Mouse (Mus musculus) frontal cortex, adult 2 months (tissue): ENCODE data around the gene Phldb1. TPM values are rescaled to one million over a fixed set of nuclear protein-coding genes. Genes with fewer than 3 reads are reported as not detected.
"Not testable (repeated sequence)": the region's sequence is repeated elsewhere in the genome, so short reads cannot be mapped to it uniquely, and the experiment has no call there.

ENCODE experiments used
- DNase-seq, 2 experiments: peaks; one replicate each; pipeline ENCODE4 v3.0.0; 2022; ENCODE audit warnings: low spot score in 1 of 2; ENCODE audit errors: extremely low spot score in 1 of 2
- polyA plus RNA-seq: library from polyadenylated mRNA; depleted of rRNA; stranded (reverse); fragments of >200 nt; gene quantifications from 2 replicates; pipeline ENCODE4 v1.2.3, GENCODE M21; 2012

Phldb1 gene
- polyA plus RNA-seq, 1 experiment = 138 TPM

DNA sequence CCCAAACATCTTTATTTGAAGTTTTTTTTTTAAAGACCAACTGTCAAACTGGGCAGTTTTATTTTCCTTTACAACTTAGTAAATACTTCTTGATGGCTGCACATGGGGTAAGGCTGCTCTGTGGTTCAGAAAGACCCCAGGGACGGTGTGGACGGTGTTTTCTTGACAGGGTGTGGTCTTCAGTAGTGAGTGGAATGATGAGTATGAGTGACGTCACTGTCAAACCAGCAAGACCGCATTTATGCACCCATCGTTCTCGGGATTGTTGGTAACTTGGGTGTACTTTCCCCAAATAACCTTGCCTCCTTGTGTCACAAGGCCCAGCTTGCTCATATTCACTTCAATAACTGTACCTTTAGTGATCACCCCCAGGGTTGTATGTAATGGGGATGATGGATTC lies 71.3 kb downstream of the Phldb1 start:
- DNase-seq = no peak

DNA sequence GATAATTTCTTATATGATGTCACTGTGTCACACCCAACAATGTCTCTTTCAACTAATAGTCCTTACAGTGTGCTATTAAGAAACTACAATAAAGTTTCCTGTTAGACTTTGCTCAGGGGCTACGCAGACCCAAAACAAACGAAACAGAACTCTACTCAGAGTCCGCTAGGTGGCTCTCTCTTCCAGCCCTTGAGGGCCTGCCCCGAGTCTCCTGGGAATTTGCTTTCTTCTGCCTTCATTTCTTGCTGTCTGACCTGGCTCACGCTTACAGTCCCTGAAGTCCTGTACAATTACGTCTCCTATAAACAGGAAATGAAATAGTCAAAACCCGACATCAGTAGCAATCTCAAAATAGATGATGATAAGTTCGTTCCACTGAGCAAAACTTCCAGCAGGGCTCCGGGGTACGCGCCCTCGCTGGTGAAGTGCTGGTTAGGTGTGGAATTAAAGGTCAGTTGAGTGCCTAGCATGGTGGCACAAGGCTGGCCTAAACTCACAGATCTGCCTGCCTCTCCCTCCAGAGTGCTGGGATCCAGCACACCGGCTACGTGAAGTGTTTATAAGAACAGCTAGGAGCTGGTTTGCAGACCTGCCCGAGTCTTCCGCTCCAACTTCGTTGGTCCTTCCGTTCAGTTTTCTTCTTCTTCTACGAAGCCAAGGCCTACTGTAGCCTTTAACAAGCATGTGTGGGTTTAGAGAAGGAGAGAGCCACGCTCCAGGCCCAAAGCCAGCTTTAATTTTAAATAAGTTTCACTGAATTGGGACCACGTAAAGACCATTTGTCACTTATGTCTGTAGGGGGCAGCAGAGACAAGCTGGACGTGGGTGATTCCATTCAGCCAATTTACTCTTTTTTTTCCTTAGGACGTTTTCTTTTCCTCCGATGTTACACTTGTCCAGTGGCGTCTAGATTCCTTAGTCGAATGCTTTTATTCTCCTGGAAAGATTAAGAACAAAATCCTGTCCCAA lies 79.6 kb downstream of the Phldb1 start:
- peak in 1 of 2 experiments; percentile 88 for DNase-seq

DNA sequence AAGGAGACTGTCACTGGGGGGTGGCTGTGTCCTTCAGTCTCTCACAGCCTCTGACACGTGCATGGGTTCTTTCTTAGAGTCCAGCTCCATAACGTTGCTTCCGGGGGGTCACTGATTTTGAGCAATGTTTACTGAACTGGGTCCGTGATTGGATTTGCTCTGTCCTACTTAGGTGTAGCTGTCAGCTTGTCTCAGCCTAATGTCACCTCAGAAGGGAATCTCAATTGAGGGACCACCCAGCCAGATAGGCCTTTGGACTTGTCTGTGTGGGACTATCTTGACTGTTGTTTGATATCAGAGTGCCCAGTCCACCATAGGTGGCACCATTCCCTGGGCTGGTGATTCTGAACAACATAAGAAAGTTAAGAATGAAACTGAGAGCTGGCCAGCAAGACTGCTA lies 81.1 kb downstream of the Phldb1 start:
- no peak for DNase-seq

DNA sequence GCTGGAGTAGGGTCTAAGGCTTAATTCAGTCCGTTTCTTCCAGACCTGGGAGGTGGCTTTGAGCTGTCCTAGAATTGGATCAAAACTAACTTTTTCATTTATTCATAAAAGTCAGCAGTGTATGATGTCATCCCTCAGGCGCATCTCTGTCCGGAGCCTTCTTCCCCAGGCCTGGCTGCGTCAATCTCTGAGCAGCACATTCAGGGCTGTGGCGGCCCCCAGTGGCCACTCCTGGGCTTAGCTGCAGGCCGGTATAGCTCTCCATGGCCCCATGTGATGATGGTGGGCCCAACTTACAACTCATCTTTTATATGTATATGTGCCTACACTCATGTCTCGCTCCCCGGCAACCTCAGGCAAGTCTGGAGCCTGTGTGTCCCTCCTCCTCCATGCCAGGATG lies 83.0 kb downstream of the Phldb1 start:
- peak; percentile 20 to 66 for DNase-seq

DNA sequence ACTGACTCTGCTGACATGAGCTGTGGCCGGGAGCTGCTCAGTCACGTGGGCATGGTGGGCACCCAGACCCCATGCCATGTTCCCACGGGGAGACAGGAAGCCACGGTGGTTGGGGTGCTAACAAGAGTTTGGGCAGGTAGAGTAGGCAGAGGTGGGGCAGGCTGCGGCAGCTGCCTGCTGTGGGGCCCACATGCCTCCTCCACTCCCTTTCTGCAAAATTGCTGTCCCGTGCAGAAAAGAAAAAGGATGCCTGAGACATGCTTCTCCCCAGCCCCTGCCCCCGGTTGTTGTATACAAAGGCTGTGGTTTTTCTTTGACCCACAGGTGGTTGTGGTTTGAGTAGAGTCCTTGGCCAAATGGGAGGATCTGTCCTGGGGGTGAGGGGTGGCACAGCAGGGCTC lies 86.1 kb downstream of the Phldb1 start:
- no peak for DNase-seq

DNA sequence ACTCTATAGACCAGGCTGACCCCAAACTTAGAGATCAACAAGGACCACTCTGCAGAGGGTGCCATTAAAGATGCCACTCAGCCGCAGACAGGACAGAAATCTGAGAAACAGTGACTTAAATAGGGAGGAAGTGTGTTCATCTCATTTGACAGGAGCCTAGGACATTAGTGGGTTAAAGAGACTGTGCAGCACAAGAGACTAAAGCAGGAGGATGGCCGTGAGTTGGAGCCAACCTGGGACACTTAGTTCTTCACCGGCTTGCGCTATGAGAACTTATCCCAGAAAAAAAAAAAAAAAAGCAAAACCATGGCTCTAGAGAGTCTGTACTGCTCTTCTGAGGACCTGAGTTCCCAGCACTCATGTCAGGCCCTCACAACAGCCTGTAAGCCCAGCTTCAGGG lies 87.3 kb downstream of the Phldb1 start:
- DNase-seq = no peak

DNA sequence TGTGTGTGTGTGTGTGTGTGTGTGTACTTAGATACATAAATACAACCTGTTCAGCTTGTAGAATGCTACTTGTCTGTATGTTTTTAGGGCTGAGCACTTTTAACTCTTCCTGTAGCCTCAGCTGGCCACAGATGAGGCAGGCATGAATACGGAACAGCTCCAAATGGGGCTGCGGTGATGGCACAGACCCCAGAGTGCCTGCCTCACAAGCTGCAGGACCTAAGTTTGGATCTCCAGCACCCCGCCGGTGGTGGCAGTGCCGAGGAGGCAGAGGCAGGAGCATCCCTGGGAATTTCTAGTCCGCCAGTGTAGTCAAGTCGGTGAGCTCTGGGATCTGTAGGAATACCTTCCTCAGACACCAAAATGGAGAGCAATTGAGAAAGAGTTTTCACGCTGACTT lies 88.0 kb downstream of the Phldb1 start:
- no peak for DNase-seq

GRCm38 (mm10) chr9:44646366-44646765 lies 88.6 kb downstream of the Phldb1 start:
- DNase-seq = no peak

DNA sequence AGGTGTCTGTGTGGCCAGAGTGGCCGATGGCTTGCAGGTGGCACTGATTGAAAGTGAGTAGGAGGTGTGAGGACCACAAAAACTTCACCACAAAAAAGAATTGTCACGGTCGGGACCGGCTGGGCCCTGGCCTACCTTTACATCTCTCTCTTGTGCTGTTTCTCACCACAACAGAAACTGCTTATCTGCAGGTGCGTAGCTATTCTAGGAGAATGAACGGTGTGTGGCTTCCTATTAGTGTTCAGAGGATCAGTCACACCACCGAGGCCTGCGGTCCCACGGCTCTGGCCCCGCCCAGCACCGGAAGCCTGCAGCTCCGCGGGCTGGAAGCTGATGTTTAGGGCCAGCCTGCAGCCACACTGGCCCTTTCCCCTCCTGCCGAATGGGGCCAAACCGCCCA lies 89.1 kb downstream of the Phldb1 start:
- no peak for DNase-seq

DNA sequence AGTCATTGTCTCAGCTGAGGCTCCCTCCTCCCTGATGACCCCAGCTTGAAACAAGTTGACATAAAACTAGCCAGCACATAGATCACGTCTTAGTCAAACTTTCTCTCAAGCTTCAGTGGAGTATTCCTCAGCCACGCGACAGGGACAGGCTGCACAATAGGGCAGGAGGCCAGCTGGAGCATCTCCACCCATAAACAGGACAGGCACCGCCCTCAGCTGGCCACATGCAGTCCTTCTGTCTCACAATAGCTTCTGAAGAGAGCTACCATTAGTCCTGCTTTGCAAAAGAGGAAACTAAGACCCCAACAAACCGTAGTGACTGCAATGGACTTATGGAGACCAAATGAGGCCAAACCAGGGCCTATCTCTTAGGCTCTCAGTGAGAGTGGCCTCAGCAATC lies 89.5 kb downstream of the Phldb1 start:
- DNase-seq = no peak

GRCm38 (mm10) chr9:44644186-44644585 lies 90.8 kb downstream of the Phldb1 start:
- no peak for DNase-seq

GRCm38 (mm10) chr9:44643103-44643502 lies 91.9 kb downstream of the Phldb1 start:
- DNase-seq = no peak

GRCm38 (mm10) chr9:44641616-44642015 lies 93.4 kb downstream of the Phldb1 start:
- no peak for DNase-seq

GRCm38 (mm10) chr9:44640646-44641357 lies 94.2 kb downstream of the Phldb1 start:
- no peak for DNase-seq

DNA sequence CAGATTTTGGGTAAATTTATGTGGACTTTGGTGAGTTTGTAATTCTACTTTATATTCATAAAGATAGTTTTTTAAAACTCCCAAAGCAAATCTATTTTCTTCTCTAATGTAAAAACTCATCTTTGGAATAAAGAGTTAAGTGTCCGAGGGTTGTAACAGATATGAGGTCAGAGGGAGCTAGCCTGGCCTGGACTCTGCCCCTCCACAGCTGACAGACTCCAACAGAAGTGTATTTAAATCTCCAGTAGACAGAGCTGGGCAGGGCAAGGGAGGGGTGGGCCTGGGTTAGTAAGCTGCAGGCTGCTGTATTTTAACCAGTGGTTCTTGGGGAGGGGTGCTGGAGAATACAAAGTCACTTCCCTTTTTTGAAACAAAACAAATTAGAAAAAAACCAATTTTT lies 95.0 kb downstream of the Phldb1 start:
- not testable (repeated sequence) for DNase-seq

GRCm38 (mm10) chr9:44638726-44639125 lies 96.3 kb downstream of the Phldb1 start:
- DNase-seq = not testable (repeated sequence)

DNA sequence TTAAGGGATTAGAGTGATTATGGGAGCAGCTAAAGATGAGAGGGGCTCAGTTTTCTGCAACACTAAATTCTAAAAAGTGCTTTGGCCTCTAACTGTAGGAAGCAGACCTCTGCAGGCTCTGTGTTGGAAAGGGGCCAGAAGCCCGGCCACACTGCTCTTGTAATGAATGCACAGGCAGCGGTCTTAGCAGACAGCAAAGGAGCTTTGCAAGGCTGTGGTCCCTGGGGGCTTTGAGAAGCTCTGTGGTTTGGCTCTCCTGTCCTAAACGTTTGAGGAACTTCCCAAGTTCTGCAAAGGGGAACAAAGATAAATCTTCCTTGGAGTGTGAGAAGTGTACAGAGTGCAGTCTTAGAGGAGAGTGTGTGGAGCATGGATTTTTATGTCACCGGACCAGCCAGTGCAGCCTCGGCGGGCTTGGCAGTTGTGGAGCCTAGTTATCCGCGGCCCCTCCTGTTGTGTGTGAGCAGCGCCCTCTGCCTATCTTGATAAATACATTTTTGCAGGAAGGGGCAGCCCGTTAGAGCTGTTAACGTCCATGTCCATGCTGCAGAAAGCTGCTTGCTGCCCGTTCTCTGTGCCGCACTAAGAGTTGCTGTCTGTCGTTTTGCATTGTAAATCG lies 97.3 kb downstream of the Phldb1 start:
- no peak for DNase-seq
